Mouse (Mus musculus): ENCODE measurements at regions not wholly inside any gene's neighbourhood (a gene's known extent, or its start where the extent isn't known, plus 50 kb on each side); places are given as distances from the start of the nearest gene placed in this dataset.

DNA sequence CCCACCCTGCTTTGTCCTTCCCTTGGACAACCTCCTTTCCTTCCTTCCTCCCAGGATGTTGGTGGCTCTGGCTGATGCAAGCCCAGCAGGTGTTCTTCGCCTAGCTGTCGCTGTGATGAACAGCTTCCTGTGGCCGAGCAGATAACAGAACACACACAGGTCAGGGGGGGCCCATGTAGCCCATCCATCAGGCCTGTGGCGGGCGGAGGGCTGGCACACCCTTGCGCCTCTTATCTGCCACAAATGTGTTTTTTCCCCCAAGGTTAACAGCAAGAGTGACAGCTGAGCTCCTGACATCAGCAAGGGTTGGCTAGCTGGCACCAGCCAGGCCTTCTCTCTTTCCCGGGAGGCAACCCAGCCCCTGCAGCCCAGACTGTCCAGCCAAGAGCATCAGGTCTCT, 59.9 kb upstream of the Ctnnbl1 start:
- Histone ChIP-seq H3K4me3 (ENCODE audit: low read depth, low read length) (no peak overlapping the region), H3K9me3 (ENCODE audit: control insufficient read depth, low read length) (no peaks in the 10 kb centered on the region), H3K9ac (ENCODE audit: low read length) (no peak overlapping the region), H3K27me3 (replicated peaks; ENCODE audit: control insufficient read depth, insufficient read depth, low read length) (no peaks in the 10 kb centered on the region), H3K4me2 (ENCODE audit: low read length) (no peak overlapping the region), H3K27ac (ENCODE audit: low read depth) (no peak overlapping the region), H3K36me3 (ENCODE audit: control insufficient read depth, insufficient read depth, low read length) (no peaks in the 10 kb centered on the region), H3K4me1 (replicated peaks; ENCODE audit: control insufficient read depth, insufficient read depth, low read length) (no peaks in the 10 kb centered on the region)
- ATAC-seq (replicated peaks; ENCODE audit: low FRiP score, low TSS enrichment, low read depth) (no peak), DNase-seq (ENCODE audit: low spot score) (no peak)
- 17% methylated on average over 7 of the region's 7 CpGs for WGBS

DNA sequence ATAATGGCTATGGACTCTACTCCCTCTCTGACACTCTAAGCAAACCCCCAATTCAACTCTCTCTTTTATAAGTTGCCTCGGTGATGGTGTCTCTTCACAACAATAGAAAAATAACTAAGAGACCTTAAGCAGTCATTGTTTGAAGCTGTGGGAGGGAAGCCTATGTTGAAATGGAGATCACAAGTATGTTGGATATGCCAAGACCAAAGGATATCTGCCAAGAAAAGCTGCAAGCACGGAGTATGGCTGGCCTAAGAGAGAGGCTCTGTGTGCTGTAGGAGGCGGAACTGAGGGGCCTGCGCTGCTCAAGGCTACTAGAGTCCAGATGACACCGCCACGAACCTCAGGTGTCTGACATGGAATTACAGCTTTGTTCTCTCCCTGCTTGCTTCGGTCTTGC, 55.3 kb upstream of the Ctnnbl1 start:
- WGBS: 85% methylated on average over 7 of the region's 7 CpGs
- Histone ChIP-seq H3K4me2 (ENCODE audit: low read length) (no peak overlapping the region), H3K4me1 (replicated peaks; ENCODE audit: control insufficient read depth, insufficient read depth, low read length) (no peaks in the 10 kb centered on the region), H3K27me3 (replicated peaks; ENCODE audit: control insufficient read depth, insufficient read depth, low read length) (no peaks in the 10 kb centered on the region), H3K27ac (ENCODE audit: low read depth) (no peak overlapping the region), H3K9ac (ENCODE audit: low read length) (no peak overlapping the region), H3K36me3 (ENCODE audit: control insufficient read depth, insufficient read depth, low read length) (no peaks in the 10 kb centered on the region), H3K4me3 (ENCODE audit: low read depth, low read length) (no peak overlapping the region), H3K9me3 (ENCODE audit: control insufficient read depth, low read length) (no peaks in the 10 kb centered on the region)
- no peak for ATAC-seq (replicated peaks; ENCODE audit: low FRiP score, low TSS enrichment, low read depth)
- DNase-seq (ENCODE audit: low spot score): no peak
